ENCODE assay signal across 10 mouse cellular contexts in genomic region chr5:30516376-30516775, GRCm38 (mm10). TPM values are rescaled to one million over a fixed set of nuclear protein-coding genes. Genes with fewer than 3 reads are reported as not detected.
DNase-seq lines count a peak whose midpoint lies in the region; ATAC-seq and TF ChIP-seq lines count a peak whose summit lies in the region.
"Had no signal": no experiment of that assay in that cellular context is flagged by ENCODE, and none has a peak within 500 bp of the region (broad histone marks: within the 10 kb centered on the region; RNA-seq: fewer than 3 reads in every experiment).

No protein-coding gene starts in this region.

- no peak overlapping the region for H3K4me3 ChIP-seq in limb, embryonic 11.5 days (ENCODE audit: low read depth, low read length)
- H3K4me3 ChIP-seq in limb, embryonic 10.5 days, result no peak overlapping the region
- no peak overlapping the region for H3K4me3 ChIP-seq in cerebellum, adult 2 months (replicated peaks; ENCODE audit: insufficient read depth, low read depth, low read length)
- H3K4me3 ChIP-seq in liver, embryonic 12.5 days, result no peak overlapping the region
- H3K4me3 ChIP-seq: neural tube, embryonic 13.5 days had no signal

- no peak overlapping the region for H3K9ac ChIP-seq in limb, embryonic 11.5 days (ENCODE audit: low read length)
- no peak overlapping the region for H3K9ac ChIP-seq in liver, embryonic 12.5 days
- H3K9ac ChIP-seq: neural tube, embryonic 13.5 days had no signal

- H3K4me2 ChIP-seq in limb, embryonic 11.5 days (ENCODE audit: low read depth, severe bottlenecking), result no peak overlapping the region
- H3K4me2 ChIP-seq in liver, embryonic 12.5 days, result no peak overlapping the region
- H3K4me2 ChIP-seq: neural tube, embryonic 13.5 days had no signal

- TF ChIP-seq CTCF in cerebellum, adult 2 months (IDR thresholded peaks at IDR 0.05; ENCODE audit: borderline replicate concordance, insufficient read depth, low read depth, low read length), result peak; percentile 96

- DNase-seq in limb, embryonic 11.5 days (ENCODE audit: low spot score), result peak; percentile 49
- DNase-seq in limb, embryonic 10.5 days (ENCODE audit: low spot score), result no peak
- DNase-seq in NIH3T3 (ENCODE audit: low read depth), result peak; percentile 82
- DNase-seq in cerebellum, adult 2 months, result peak; percentile 71 to 79
- DNase-seq in heart, postnatal 4 days, result peak; percentile 78
- peak; percentile 67 to 70 for DNase-seq in right cerebral cortex, adult 2 months (ENCODE audit: low spot score in 2 of 2)

- 56% methylated on average over 7 of the region's 7 CpGs for WGBS in limb, embryonic 11.5 days
- 60% methylated on average over 7 of the region's 7 CpGs for WGBS in limb, embryonic 10.5 days
- WGBS in cerebellum, adult 2 months, result 54% methylated on average over 7 of the region's 7 CpGs
- 44% methylated on average over 7 of the region's 7 CpGs for WGBS in liver, embryonic 12.5 days (ENCODE audit: insufficient replicate concordance)

- no peak for TF ChIP-seq POLR2A in cerebellum, adult 2 months (IDR thresholded peaks at IDR 0.05; ENCODE audit: borderline replicate concordance, insufficient read depth, low read length)

- H3K36me3 ChIP-seq in limb, embryonic 11.5 days (ENCODE audit: control insufficient read depth, insufficient read depth, low read length), result no peaks in the 10 kb centered on the region
- H3K36me3 ChIP-seq in limb, embryonic 10.5 days, result no peaks in the 10 kb centered on the region
- H3K36me3 ChIP-seq in liver, embryonic 12.5 days, result no peaks in the 10 kb centered on the region
- H3K36me3 ChIP-seq: neural tube, embryonic 13.5 days had no signal

- no peaks in the 10 kb centered on the region for H3K27me3 ChIP-seq in limb, embryonic 11.5 days (ENCODE audit: control insufficient read depth, insufficient read depth, low read length)
- H3K27me3 ChIP-seq in limb, embryonic 10.5 days (ENCODE audit: low read depth, poor library complexity, severe bottlenecking), result 0 out of 2 replicates have a peak, but pooled peaks cover 4% of the 10 kb centered on the region
- no peaks in the 10 kb centered on the region for H3K27me3 ChIP-seq in cerebellum, adult 2 months (ENCODE audit: control insufficient read depth, insufficient read depth, low read length)
- peaks cover 7% of the 10 kb centered on the region; the same call in 1 of the 2 replicates for H3K27me3 ChIP-seq in liver, embryonic 12.5 days (replicated peaks)
- H3K27me3 ChIP-seq: neural tube, embryonic 13.5 days had no signal

- H3K27ac ChIP-seq in limb, embryonic 11.5 days (replicated peaks; ENCODE audit: low read depth, low read length), result no peak overlapping the region
- no peak overlapping the region for H3K27ac ChIP-seq in limb, embryonic 10.5 days
- H3K27ac ChIP-seq in cerebellum, adult 2 months (ENCODE audit: insufficient read depth, low read length), result no peak overlapping the region
- H3K27ac ChIP-seq in liver, embryonic 12.5 days, result no peak overlapping the region
- H3K27ac ChIP-seq: neural tube, embryonic 13.5 days had no signal

- no peak for ATAC-seq in limb, embryonic 11.5 days (ENCODE audit: insufficient number of reproducible peaks, low FRiP score, low TSS enrichment, low read depth)
- ATAC-seq in liver, embryonic 12.5 days, result 0 out of 2 replicates have a peak, but pooled peaks have one; percentile 4
- no peak for ATAC-seq in activated CD4-positive, CD25-positive, alpha-beta regulatory T cell, adult 4 months

- H3K9me3 ChIP-seq in limb, embryonic 11.5 days (ENCODE audit: control insufficient read depth, low read length), result no peaks in the 10 kb centered on the region
- H3K9me3 ChIP-seq in limb, embryonic 10.5 days (replicated peaks), result no peaks in the 10 kb centered on the region
- no peaks in the 10 kb centered on the region for H3K9me3 ChIP-seq in liver, embryonic 12.5 days (replicated peaks)
- H3K9me3 ChIP-seq: neural tube, embryonic 13.5 days had no signal

- H3K4me1 ChIP-seq in limb, embryonic 11.5 days (ENCODE audit: control insufficient read depth, insufficient read depth, low read length), result no peaks in the 10 kb centered on the region; the same call in 1 of the 2 replicates
- H3K4me1 ChIP-seq in limb, embryonic 10.5 days, result peaks cover 17% of the 10 kb centered on the region
- H3K4me1 ChIP-seq in cerebellum, adult 2 months (ENCODE audit: control insufficient read depth, insufficient read depth, low read length), result 0 out of 2 replicates have a peak, but pooled peaks cover 2% of the 10 kb centered on the region
- peaks cover 34% of the 10 kb centered on the region for H3K4me1 ChIP-seq in liver, embryonic 12.5 days

RNA-seq across cellular contexts. Expression of gene Cib4, which starts 29.3 kb away (rescaled TPM):
- not detected in 2 replicates for polyA plus RNA-seq in limb, embryonic 11.5 days (2014; fragmentation: Nextera tagmentation; extraction: Ambion mirVana)
- polyA plus RNA-seq in limb, embryonic 10.5 days (2016; fragmentation: Nextera tagmentation; extraction: Ambion mirVana), result not detected in 2 replicates
- polyA plus RNA-seq in cerebellum, adult 2 months (2012; rRNA removed), result not detected in 2 replicates
- not detected for total RNA-seq in heart, postnatal 4 days (2021)
- not detected in 2 replicates for polyA plus RNA-seq in liver, embryonic 12.5 days (2016; fragmentation: Nextera tagmentation; extraction: Ambion mirVana)
- not detected for polyA plus RNA-seq in activated CD4-positive, CD25-positive, alpha-beta regulatory T cell, adult 4 months (2017; shearing (Covaris generic))
- total RNA-seq: gastrocnemius, postnatal 4 days had no signal
- polyA plus RNA-seq: neural tube, embryonic 13.5 days had no signal

RNA-seq across cellular contexts. Expression of gene 1700001C02Rik, which starts 50.5 kb away (rescaled TPM):
- not detected in 2 replicates for polyA plus RNA-seq in limb, embryonic 11.5 days (2014; fragmentation: Nextera tagmentation; extraction: Ambion mirVana)
- not detected in 2 replicates for polyA plus RNA-seq in limb, embryonic 10.5 days (2016; fragmentation: Nextera tagmentation; extraction: Ambion mirVana)
- polyA plus RNA-seq in cerebellum, adult 2 months (2012; rRNA removed), result 0.52 and 1.7 TPM in 2 replicates
- not detected for total RNA-seq in heart, postnatal 4 days (2021)
- polyA plus RNA-seq in liver, embryonic 12.5 days (2016; fragmentation: Nextera tagmentation; extraction: Ambion mirVana), result not detected in 2 replicates
- polyA plus RNA-seq in activated CD4-positive, CD25-positive, alpha-beta regulatory T cell, adult 4 months (2017; shearing (Covaris generic)), result not detected
- total RNA-seq: gastrocnemius, postnatal 4 days had no signal
- polyA plus RNA-seq: neural tube, embryonic 13.5 days had no signal

RNA-seq across cellular contexts. Expression of gene Otof, which starts 54.6 kb away (rescaled TPM):
- 0.07 TPM in 1 of 2 replicates, not detected in the other for polyA plus RNA-seq in limb, embryonic 11.5 days (2014; fragmentation: Nextera tagmentation; extraction: Ambion mirVana)
- polyA plus RNA-seq in limb, embryonic 10.5 days (2016; fragmentation: Nextera tagmentation; extraction: Ambion mirVana), result 0.06 and 0.10 TPM in 2 replicates
- polyA plus RNA-seq in cerebellum, adult 2 months (2012; rRNA removed), result 2.6 and 3.1 TPM in 2 replicates
- total RNA-seq in heart, postnatal 4 days (2021), result under 1 TPM; 0.05 to 0.07 TPM
- 0.02 TPM in 1 of 2 replicates, not detected in the other for polyA plus RNA-seq in liver, embryonic 12.5 days (2016; fragmentation: Nextera tagmentation; extraction: Ambion mirVana)
- polyA plus RNA-seq in activated CD4-positive, CD25-positive, alpha-beta regulatory T cell, adult 4 months (2017; shearing (Covaris generic)), result not detected
